Mouse (Mus musculus) C2C12 (cell line): ENCODE data around the gene Slc24a4.

Experiments
- CEBPB ChIP-seq: IDR thresholded peaks from one replicate; pipeline ENCODE4 v1.6.1; 2011; ENCODE audit warnings: low read depth, mild to moderate bottlenecking, control low read depth, moderate library complexity
- CTCF ChIP-seq: IDR thresholded peaks from one replicate; pipeline ENCODE4 v1.5.1; 2011; ENCODE audit not compliant: control insufficient read depth, insufficient read depth, insufficient read length
- MAX ChIP-seq: IDR thresholded peaks from one replicate; pipeline ENCODE4 v1.6.1; 2011; ENCODE audit warnings: mild to moderate bottlenecking, control low read depth
- MYOD1 ChIP-seq: IDR thresholded peaks from one replicate; pipeline ENCODE4 v1.6.1; 2011; ENCODE audit warnings: low read depth; ENCODE audit not compliant: control insufficient read depth, insufficient read length
- USF1 ChIP-seq: IDR thresholded peaks from one replicate; pipeline ENCODE4 v1.6.1; 2011; ENCODE audit warnings: low read depth, mild to moderate bottlenecking, control low read depth, moderate library complexity

DNA sequence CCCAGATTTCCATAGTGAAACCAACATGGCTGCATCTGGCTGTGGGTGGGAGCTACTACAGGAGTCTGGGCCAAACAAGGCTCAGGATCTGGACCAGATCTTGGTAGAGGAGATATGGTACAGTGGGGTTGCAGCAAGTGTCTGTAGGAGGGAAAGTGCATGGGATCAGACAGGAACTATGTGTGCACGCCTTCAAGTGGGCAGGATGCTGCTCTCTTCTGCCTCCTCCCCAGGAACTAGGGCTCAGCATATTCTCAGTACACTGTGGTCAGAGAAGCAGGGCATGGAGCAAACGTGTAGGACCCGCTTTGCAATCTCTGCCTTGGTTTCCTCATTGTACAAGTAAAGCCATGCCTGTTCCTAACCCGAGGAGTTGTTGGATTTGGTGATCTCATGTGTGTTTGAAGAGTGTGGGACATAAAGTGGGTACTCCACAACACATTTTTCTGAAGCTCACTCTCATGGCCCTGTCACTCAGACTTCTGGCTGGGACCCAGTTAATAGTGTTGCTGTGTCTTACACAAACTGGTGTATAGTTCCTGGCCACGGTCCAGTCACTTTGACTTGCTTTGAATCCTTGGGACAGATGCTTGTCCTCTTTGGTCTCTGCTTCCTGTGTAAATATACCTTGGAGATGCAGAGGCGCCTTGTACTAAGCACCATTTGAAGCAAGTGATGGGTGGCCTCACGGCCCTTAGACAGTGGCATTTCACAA lies 164.1 kb downstream of the Slc24a4 start:
- TF ChIP-seq CTCF = no peak
- no peak for TF ChIP-seq MYOD1
- no peak for TF ChIP-seq CEBPB
- TF ChIP-seq USF1 = no peak
- TF ChIP-seq MAX = no peak
